Mouse (Mus musculus): ENCODE measurements around the gene Fli1.

Gene Fli1

DNA sequence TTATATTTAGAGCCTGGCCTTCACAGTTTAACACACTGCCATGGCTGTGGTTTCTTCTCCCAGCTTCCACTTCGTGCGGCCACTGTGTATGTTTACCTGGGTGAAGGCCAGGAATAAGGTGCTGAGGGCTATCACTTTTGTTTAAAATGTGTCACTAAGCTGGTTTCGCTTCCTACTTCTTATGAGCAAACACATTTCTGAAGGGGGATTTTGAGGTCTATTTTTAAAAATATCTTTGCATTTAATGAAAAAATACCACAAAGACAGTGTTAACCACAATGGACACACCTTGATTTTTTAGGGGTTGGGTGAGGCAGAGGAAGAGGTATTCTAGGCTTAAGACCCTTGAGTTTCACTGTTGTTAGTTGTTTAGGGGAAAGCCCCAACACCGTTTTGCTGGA is 147.9 kb downstream of the Fli1 start:
- DNase-seq: no peak

DNA sequence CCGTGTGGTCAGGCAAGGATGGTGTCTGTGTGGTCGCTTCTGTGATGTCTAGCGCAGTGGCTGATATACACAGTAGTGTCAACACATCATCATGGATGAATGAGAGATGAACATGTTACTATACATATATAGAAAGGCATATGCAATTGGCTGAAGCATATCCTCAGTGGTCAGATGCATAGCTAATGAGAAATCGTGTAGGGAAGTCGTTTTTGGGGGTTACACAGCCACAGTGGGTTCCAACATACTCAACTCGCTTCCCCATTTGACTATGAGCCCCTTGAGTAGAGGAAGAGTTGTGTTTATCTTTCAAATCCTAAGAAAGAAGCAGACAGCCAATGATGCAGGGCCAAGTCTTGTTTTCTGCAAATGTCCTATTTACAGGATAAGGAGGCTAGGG is 149.9 kb downstream of the Fli1 start:
- DNase-seq: no peak

DNA sequence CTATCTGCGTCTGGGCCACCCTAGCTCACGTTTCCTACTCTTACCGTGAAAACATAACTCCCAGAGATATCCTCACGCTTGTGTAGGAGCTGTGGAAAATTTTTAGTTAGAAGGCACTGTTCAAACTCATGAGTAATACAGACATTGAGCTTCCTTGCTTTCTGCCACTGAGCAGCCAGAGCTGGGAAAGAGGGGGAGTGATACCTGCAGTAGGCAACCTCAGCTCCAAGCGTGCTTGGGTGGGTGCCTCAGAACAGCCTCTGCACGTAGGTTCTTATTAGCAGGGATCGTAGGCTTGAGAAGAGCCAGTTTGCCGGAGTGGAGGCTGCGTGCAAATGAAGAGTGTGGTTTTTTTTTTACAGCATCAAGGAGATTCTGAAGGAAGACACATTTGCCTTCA is 151.0 kb downstream of the Fli1 start:
- no peak for DNase-seq

GRCm38 (mm10) chr9:32391092-32391491 is 151.6 kb downstream of the Fli1 start:
- no peak for DNase-seq

- no peak for DNase-seq
These were observed 154.5 kb downstream of the Fli1 start for GRCm38 (mm10) chr9:32388120-32388519.

GRCm38 (mm10) chr9:32384906-32385305 is 157.8 kb downstream of the Fli1 start:
- no peak for DNase-seq

GRCm38 (mm10) chr9:32376863-32377590 is 165.6 kb downstream of the Fli1 start:
- no peak for DNase-seq

DNA sequence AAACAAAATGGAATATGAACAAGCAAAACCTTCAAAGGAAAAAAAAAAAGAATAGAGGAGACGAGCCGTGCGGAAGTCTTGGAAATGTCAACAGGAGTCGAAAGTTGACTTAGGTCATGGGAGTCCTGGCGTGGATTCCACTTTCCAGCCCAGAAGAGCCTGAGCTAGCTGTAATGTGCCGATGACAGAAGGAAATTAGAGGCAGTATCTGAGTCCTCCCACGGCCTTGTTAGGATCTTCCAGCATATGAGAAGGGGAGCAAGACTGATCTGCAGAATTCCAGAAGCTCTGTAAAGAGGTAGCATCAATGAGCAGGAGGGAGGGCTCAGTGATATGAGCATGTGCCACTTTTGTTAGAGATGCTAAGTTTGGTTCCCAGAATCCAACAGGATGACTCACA is 166.6 kb downstream of the Fli1 start:
- no peak for DNase-seq

DNA sequence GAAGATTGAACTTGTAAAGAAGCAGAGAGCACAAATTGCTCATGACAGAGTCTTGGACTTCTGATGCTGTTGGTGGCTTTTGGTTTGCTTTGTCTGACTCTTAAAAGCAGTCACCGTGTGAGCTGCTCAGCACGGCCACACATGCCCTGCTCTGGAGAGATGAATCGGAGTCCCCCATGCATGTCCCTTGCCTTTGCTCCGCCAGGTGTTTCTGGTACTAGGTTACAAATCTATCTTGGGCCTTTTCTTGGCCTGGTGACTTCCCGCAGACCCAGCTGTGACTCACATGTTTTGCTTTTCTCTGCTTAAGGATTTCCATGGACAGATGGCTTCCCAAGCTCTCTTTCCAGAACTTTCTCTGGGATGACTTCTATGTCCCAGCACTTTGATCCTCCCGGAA is 169.0 kb downstream of the Fli1 start:
- DNase-seq: no peak
